Mouse (Mus musculus) kidney, postnatal 0 days (tissue): ENCODE measurements around the gene Ttyh3. TPM values are rescaled to one million over a fixed set of nuclear protein-coding genes. Genes with fewer than 3 reads are reported as not detected.
A peak's percentile ranks its signal among the peaks of the same experiment; 100 is the strongest.

Experiments used
- ATAC-seq: fragments of 200-750 bp; cut with Nextera tagmentation; replicated peaks from 2 replicates; pipeline ENCODE4 v1.8.0; 2017; ENCODE audit warnings: low read depth, moderate number of reproducible peaks, moderate TSS enrichment, moderate library complexity; ENCODE audit not compliant: low FRiP score
- DNase-seq: peaks from one replicate; pipeline ENCODE4 v3.0.0-alpha.2; 2016; ENCODE audit warnings: low spot score
- H3K27ac ChIP-seq: fragments of 300-500 bp; sonication (generic); 2 replicates; pipeline ENCODE4 v1.5.1; 2014; ENCODE audit warnings: mild to moderate bottlenecking
- H3K27me3 ChIP-seq: fragments of 300-500 bp; sonication (generic); 2 replicates; pipeline ENCODE4 v1.6.1; 2014; ENCODE audit warnings: low read length, mixed read lengths; ENCODE audit not compliant: insufficient read depth
- H3K36me3 ChIP-seq: fragments of 300-500 bp; sonication (generic); 2 replicates; pipeline ENCODE4 v1.6.1; 2014; ENCODE audit warnings: low read length, mixed read lengths; ENCODE audit not compliant: insufficient read depth
- H3K4me1 ChIP-seq: fragments of 300-500 bp; sonication (generic); replicated peaks from 2 replicates; pipeline ENCODE4 v1.6.1; 2014; ENCODE audit warnings: antibody characterized with exemption, low read length, mixed read lengths; ENCODE audit not compliant: insufficient read depth
- H3K4me2 ChIP-seq: fragments of 300-500 bp; sonication (generic); 2 replicates; pipeline ENCODE4 v1.6.1; 2014; ENCODE audit warnings: mild to moderate bottlenecking, low read length, moderate library complexity, mixed read lengths
- H3K4me3 ChIP-seq: fragments of 300-500 bp; sonication (generic); replicated peaks from 2 replicates; pipeline ENCODE4 v1.5.1; 2014; ENCODE audit warnings: low read depth, low read length
- H3K9ac ChIP-seq: fragments of 300-500 bp; sonication (generic); 2 replicates; pipeline ENCODE4 v1.6.1; 2014; ENCODE audit warnings: low read depth, low read length
- H3K9me3 ChIP-seq: fragments of 300-500 bp; sonication (generic); replicated peaks from 2 replicates; pipeline ENCODE4 v1.6.1; 2016; ENCODE audit warnings: low read length, inconsistent platforms, mixed read lengths
- CTCF ChIP-seq: IDR thresholded peaks from 2 replicates; pipeline ENCODE4 v1.5.1; 2016; ENCODE audit warnings: antibody characterized with exemption, low read depth, mild to moderate bottlenecking, moderate library complexity
- WGBS: fragments of 180-500 bp; shearing (Covaris S2); extraction: QIAGEN DNeasy Blood & Tissue Kit; methylation state at CpG from one replicate; pipeline ENCODE4 v1.1.7; 2014; 5-methylcytosine and 5-hydroxymethylcytosine counted together
- polyA plus RNA-seq: library from polyadenylated mRNA; unstranded; fragments of >200 nt; fragmentation: Nextera tagmentation; extraction: Ambion mirVana; gene quantifications from 2 replicates; pipeline ENCODE4 v1.2.1, GENCODE M21; 2015

Gene Ttyh3
- polyA plus RNA-seq: 21.7 and 25.3 TPM in 2 replicates

DNA sequence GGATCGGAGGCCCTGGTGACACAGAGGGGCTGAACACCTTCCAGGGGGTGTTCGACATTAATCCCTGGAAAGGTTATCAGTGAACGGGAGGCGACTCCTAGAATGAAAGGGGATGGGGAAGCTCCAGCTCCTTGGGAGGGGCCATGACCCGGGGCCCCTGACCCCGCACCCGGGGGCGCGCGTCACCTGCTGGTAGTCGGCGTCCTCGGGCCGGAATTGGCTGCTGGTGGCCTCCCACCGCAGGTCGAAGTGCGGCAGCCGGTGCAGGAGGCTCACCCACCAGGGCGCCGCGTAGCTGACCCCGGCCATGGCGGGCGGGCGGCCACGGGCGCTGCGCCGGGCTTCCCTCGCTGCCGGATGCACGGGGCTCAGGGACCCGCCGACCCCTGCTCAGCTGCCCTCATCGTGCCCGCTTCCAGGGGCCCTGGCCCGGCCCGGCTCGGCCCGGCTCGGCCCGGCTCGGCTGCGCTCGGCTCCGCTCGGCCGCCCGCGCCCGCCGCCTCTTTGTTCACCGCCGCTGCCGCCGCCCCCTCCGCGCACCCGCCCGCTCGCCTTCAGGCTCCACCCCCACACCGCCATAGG is at the start of gene Ttyh3:
Gene Ttyh3, minus strand, starts transcription at position 513 of the 582 bp plus-strand sequence.
- Histone ChIP-seq H3K4me2 (peak within 1 kb of the TSS; percentile 67), H3K27me3 (no peaks in the 10 kb centered on the region), H3K4me1 (peaks cover 15% of the 10 kb centered on the region), H3K27ac (peak within 1 kb of the TSS; percentile 89), H3K9ac (peak within 1 kb of the TSS; percentile 98), H3K4me3 (peak within 1 kb of the TSS; percentile 89), H3K9me3 (no peaks in the 10 kb centered on the region), H3K36me3 (0 out of 2 replicates have a peak, but pooled peaks cover 4% of the 10 kb centered on the region)
- TF ChIP-seq CTCF: 0 out of 2 replicates have a peak, but pooled peaks have one; percentile 12
- ATAC-seq (peak; percentile 55), DNase-seq (no peak)
- WGBS: under 1% methylated on average over 55 of the region's 62 CpGs

DNA sequence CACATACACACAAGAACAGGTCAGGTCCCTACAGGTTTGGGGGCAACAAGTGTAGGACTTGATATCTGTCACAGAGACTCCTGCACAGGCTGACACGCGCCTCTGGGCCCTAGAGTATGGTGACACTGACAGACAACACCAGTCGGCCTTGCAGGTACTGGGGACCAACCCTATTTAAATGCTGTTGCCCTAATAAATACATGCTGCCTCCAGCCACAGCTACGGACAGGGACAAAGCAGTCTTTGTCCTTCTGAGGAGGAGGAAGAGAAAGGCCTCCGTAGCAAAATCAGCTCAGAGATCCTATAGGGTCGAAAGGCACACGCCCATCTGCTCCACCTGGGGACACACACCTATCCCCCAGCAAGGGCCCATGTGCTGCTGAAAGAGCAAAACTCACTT is 47.2 kb upstream of the Ttyh3 start:
- TF ChIP-seq CTCF: no peak
- 86% methylated on average over 7 of the region's 7 CpGs for WGBS
- ATAC-seq (no peak), DNase-seq (no peak)
- peaks cover 43% of the 10 kb centered on the region for H3K36me3 ChIP-seq
- no peak overlapping the region for H3K27ac ChIP-seq
- no peak overlapping the region for H3K9ac ChIP-seq
- peaks cover 1% of the 10 kb centered on the region for H3K4me1 ChIP-seq
- no peak overlapping the region for H3K4me2 ChIP-seq
- H3K9me3 ChIP-seq: no peaks in the 10 kb centered on the region
- H3K27me3 ChIP-seq: no peaks in the 10 kb centered on the region
- no peak overlapping the region for H3K4me3 ChIP-seq

GRCm38 (mm10) chr5:140688434-140688833 is 39.6 kb upstream of the Ttyh3 start:
- Histone ChIP-seq H3K27ac (no peak overlapping the region), H3K4me3 (no peak overlapping the region), H3K9me3 (no peaks in the 10 kb centered on the region), H3K27me3 (no peaks in the 10 kb centered on the region), H3K4me2 (no peak overlapping the region), H3K9ac (no peak overlapping the region), H3K36me3 (peaks cover 49% of the 10 kb centered on the region; the same call in 1 of the 2 replicates), H3K4me1 (no peaks in the 10 kb centered on the region)
- no peak for TF ChIP-seq CTCF
- ATAC-seq (no peak), DNase-seq (peak; percentile 19)
- 53% methylated on average over 3 of the region's 3 CpGs for WGBS

DNA sequence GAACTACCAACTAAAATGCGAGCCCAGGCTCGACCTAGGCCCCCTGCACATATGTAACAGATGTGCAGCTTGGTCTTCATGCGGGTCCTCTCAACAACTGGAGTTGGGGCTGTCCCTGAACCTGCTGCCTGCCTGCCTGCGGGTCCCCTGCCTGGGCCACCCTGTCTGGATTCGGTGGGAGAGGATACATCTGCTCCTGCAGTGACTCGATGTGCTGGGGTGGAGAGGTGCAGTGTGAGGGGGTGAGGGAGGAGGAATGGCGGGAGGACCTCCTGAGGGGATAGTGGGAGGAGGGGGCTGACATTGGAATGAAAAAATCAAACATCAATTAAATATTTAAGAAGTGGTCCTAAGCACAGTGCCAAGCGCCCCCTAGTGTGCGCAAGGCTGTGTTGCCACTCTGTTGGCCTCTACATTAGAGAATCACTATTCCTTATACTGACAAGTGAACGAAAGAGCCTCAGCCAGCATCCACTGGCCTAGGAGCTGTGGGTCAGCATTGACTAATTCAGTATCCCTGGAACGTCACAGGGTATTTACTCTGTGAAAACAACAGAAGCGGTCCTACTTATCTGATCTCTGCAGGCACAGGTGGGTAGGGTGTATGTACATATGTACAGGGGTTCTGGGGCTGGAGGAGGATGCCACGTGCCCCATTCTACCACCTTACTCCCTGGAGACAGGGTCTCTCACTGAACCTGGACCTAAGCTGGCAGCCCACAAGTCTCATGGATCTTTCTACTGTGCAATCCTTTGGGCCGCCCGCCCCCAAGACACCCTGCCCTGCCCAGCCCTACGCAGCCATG is 35.7 kb upstream of the Ttyh3 start:
- Histone ChIP-seq H3K4me1 (no peaks in the 10 kb centered on the region), H3K36me3 (peaks cover 34% of the 10 kb centered on the region; the same call in 1 of the 2 replicates), H3K27ac (no peak overlapping the region), H3K4me3 (no peak overlapping the region), H3K9ac (no peak overlapping the region), H3K9me3 (no peaks in the 10 kb centered on the region), H3K27me3 (no peaks in the 10 kb centered on the region), H3K4me2 (no peak overlapping the region)
- 62% methylated on average over 16 of the region's 16 CpGs for WGBS
- no peak for ATAC-seq
- DNase-seq: peak; percentile 72
- peak; percentile 77 for TF ChIP-seq CTCF

GRCm38 (mm10) chr5:140682113-140682512 is 33.3 kb upstream of the Ttyh3 start:
- 93% methylated on average over 6 of the region's 6 CpGs for WGBS

DNA sequence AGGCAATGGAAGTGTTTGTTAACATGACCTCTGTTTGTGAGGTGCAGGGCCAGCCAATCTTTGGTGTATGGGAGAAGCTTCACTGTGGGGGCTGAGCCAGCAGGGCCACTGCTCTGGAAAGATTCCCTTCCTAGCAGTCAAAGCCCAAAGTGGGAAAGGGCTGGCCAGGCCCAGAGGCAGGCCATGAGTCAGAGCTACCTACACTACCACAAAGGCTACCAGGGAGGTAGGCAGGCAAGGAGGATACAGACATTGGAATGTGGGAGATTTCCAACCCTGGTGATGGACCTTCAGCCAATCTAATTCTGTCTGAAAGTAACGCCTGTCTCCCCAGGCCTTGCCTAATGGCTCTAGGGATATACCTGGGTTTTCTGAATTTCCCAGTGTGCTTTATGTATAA is 32.1 kb upstream of the Ttyh3 start:
- TF ChIP-seq CTCF: no peak
- Histone ChIP-seq H3K27me3 (no peaks in the 10 kb centered on the region), H3K27ac (no peak overlapping the region), H3K4me3 (no peak overlapping the region), H3K9me3 (no peaks in the 10 kb centered on the region), H3K36me3 (peaks cover 22% of the 10 kb centered on the region; the same call in 1 of the 2 replicates), H3K4me1 (no peaks in the 10 kb centered on the region), H3K4me2 (no peak overlapping the region), H3K9ac (no peak overlapping the region)
- WGBS: 93% methylated on average over 1 of the region's 1 CpGs
- DNase-seq (no peak), ATAC-seq (no peak)

More at GRCm38 (mm10) chr5:140682113-140682512, 33.3 kb upstream of the Ttyh3 start:
- H3K27ac ChIP-seq: no peak overlapping the region
- H3K27me3 ChIP-seq: no peaks in the 10 kb centered on the region
- no peak overlapping the region for H3K4me3 ChIP-seq
- no peak overlapping the region for H3K9ac ChIP-seq
- no peaks in the 10 kb centered on the region for H3K9me3 ChIP-seq
- peaks cover 21% of the 10 kb centered on the region; the same call in 1 of the 2 replicates for H3K36me3 ChIP-seq
- H3K4me2 ChIP-seq: no peak overlapping the region
- no peak for TF ChIP-seq CTCF
- ATAC-seq: no peak
- no peak for DNase-seq
- H3K4me1 ChIP-seq: no peaks in the 10 kb centered on the region
